Mouse (Mus musculus) heart, postnatal 0 days (tissue): Measurements from ENCODE around the gene Unc119.

Source experiments
- CTCF ChIP-seq: IDR thresholded peaks from 2 replicates; pipeline ENCODE4 v1.5.1; 2016; ENCODE audit warnings: antibody characterized with exemption, control low read depth, low read depth
- EP300 ChIP-seq: IDR thresholded peaks from 2 replicates; pipeline ENCODE4 v1.6.1; 2016; ENCODE audit warnings: antibody characterized with exemption, low read depth

GRCm38 (mm10) chr11:78363309-78364007, 20.2 kb downstream of the Unc119 start:
- TF ChIP-seq CTCF: no peak
- no peak for TF ChIP-seq EP300
